Mouse (Mus musculus): ENCODE data around the gene Metap2.

Gene Metap2

GRCm38 (mm10) chr10:93911326-93911725, 14.4 kb upstream of the Metap2 start:
- in situ Hi-C loops (cut with MboI, MseI): no loop called here

GRCm38 (mm10) chr10:93909811-93910446, 13.0 kb upstream of the Metap2 start:
- in situ Hi-C loops (cut with MboI, MseI): no loop called here

GRCm38 (mm10) chr10:93909015-93909414, 12.1 kb upstream of the Metap2 start:
- in situ Hi-C loops (cut with MboI, MseI): no loop called here

- in situ Hi-C loops (cut with MboI, MseI): no loop called here
These were observed 11.6 kb upstream of the Metap2 start for GRCm38 (mm10) chr10:93908540-93908939.

GRCm38 (mm10) chr10:93907376-93907775, 10.5 kb upstream of the Metap2 start:
- in situ Hi-C loops (cut with MboI, MseI): no loop called here

GRCm38 (mm10) chr10:93899907-93900306, 3.0 kb upstream of the Metap2 start:
- in situ Hi-C loops (cut with MboI, MseI): no loop called here

- in situ Hi-C loops (cut with MboI, MseI): no loop called here
These were observed 2.4 kb upstream of the Metap2 start for GRCm38 (mm10) chr10:93899303-93899702.

GRCm38 (mm10) chr10:93892551-93892950, 4.3 kb downstream of the Metap2 start:
- in situ Hi-C loops (cut with MboI, MseI): no loop called here

GRCm38 (mm10) chr10:93891031-93891430, 5.9 kb downstream of the Metap2 start:
- in situ Hi-C loops (cut with MboI, MseI): no loop called here

- in situ Hi-C loops (cut with MboI, MseI): no loop called here
These were observed 6.3 kb downstream of the Metap2 start for GRCm38 (mm10) chr10:93890565-93890964.

GRCm38 (mm10) chr10:93889976-93890375, 6.9 kb downstream of the Metap2 start:
- in situ Hi-C loops (cut with MboI, MseI): no loop called here

GRCm38 (mm10) chr10:93889579-93889950, 7.3 kb downstream of the Metap2 start:
- in situ Hi-C loops (cut with MboI, MseI): no loop called here

GRCm38 (mm10) chr10:93888935-93889578, 7.8 kb downstream of the Metap2 start:
- in situ Hi-C loops (cut with MboI, MseI): no loop called here

- in situ Hi-C loops (cut with MboI, MseI): no loop called here
These were observed 8.3 kb downstream of the Metap2 start for GRCm38 (mm10) chr10:93888590-93888934.

- in situ Hi-C loops (cut with MboI, MseI): no loop called here
These were observed 10.9 kb downstream of the Metap2 start for GRCm38 (mm10) chr10:93885839-93886477.

GRCm38 (mm10) chr10:93882738-93883364, 14.0 kb downstream of the Metap2 start:
- in situ Hi-C loops (cut with MboI, MseI): no loop called here

GRCm38 (mm10) chr10:93881918-93882317, 15.0 kb downstream of the Metap2 start:
- in situ Hi-C loops (cut with MboI, MseI): no loop called here

GRCm38 (mm10) chr10:93878732-93879131, 18.2 kb downstream of the Metap2 start:
- in situ Hi-C loops (cut with MboI, MseI): no loop called here

GRCm38 (mm10) chr10:93876772-93877171, 20.1 kb downstream of the Metap2 start:
- in situ Hi-C loops (cut with MboI, MseI): no loop called here

- in situ Hi-C loops (cut with MboI, MseI): no loop called here
These were observed 28.0 kb downstream of the Metap2 start for GRCm38 (mm10) chr10:93868886-93869285.

GRCm38 (mm10) chr10:93868401-93868800, 28.5 kb downstream of the Metap2 start:
- in situ Hi-C loops (cut with MboI, MseI): no loop called here

GRCm38 (mm10) chr10:93856095-93856494, 40.8 kb downstream of the Metap2 start:
- in situ Hi-C loops (cut with MboI, MseI): no loop called here

- in situ Hi-C loops (cut with MboI, MseI): no loop called here
These were observed 41.8 kb downstream of the Metap2 start for GRCm38 (mm10) chr10:93855126-93855525.
